Mouse (Mus musculus): Measurements from ENCODE around the gene Lat.

Gene Lat

DNA sequence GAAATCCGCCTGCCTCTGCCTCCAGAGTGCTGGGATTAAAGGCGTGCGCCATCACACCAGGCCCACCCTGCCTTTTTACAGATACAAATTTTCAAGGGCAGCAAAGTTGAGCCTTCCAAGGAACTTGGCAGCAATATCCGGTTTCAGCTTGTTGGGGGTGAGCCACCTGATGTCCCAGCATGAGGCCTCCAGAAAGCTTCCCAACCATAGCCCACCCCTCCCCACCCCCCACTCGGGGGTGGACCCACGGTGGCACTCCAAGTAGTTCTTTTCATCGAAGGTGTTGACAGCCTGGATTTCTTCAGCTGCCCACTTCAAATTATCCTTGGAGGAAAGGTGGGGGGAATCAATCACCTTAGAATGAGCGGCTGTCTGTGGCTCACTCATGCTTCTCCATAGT, 30.5 kb downstream of the Lat start:
- in situ Hi-C loops (cut with MboI, MseI): loop anchor here (5.0 kb wide), 1 partner anchor 33 kb away; no protein-coding TSS in a partner anchor

- in situ Hi-C loops (cut with MboI, MseI): loop anchor here (5.0 kb wide), 1 partner anchor 37 kb away; no protein-coding TSS in a partner anchor
These were observed 33.8 kb downstream of the Lat start for GRCm38 (mm10) chr7:126335556-126335955.

DNA sequence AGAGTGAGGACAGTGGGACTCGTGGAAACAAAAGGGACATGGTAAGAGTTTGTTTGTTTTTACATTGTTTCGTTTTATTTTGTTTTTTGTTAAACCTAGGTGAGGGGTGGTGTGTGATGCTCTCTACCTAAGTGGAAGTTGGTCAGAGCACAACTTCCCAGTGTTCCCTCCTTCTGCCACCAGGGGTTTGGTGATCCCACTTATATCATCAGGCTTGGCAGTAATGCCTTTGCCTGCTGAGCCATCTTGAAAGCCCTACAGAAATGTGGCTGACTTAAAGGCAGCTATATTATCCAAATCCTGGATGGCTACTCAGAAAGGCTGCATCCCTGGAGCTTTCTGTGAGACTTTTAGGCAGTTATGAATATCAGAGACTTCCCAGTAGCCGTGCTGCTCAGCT, 36.7 kb downstream of the Lat start:
- in situ Hi-C loops (cut with MboI, MseI): no loop called here

DNA sequence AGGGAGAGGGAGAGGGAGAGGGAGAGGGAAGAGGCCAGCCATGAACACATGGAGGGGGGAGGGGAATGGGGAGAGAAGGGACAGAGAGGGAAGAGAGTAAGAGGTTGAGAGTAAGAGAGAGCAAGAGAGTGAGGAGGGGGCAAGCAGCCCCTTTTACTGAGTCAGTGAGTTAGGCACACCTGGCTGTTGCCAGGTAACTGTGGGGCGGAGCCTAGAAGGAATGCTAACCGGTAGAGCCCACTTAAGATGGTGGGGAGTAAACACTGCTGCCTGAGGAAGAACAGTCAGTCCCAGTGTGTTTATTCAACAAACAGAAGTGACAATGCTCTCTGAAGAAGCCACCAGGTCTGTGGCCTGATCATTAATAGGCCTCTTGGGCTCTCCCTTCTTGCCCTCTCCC, 38.7 kb downstream of the Lat start:
- in situ Hi-C loops (cut with MboI, MseI): no loop called here

- in situ Hi-C loops (cut with MboI, MseI): loop anchor here (10.0 kb wide), 1 partner anchor 195 kb away; no protein-coding TSS in a partner anchor
These were observed 39.3 kb downstream of the Lat start for GRCm38 (mm10) chr7:126329907-126330645.

DNA sequence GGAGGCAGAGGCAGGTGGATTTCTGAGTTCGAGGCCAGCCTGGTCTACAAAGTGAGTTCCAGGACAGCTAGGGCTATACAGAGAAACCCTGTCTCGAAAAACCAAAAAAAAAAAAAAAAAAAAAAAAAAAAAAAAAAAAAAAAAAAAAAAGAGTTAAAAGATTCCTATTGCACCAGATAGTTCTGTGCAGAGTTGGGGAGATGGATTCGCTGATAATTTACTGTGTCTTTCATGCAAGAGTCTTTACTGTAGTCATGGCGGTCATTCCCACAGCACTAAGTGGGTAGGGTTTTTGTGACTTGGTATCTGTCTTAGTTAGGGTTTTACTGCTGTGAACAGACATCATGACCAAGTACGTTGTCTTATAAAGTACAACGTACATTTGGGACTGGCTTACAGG, 40.5 kb downstream of the Lat start:
- in situ Hi-C loops (cut with MboI, MseI): loop anchor here (10.0 kb wide), 1 partner anchor 196 kb away; no protein-coding TSS in a partner anchor

GRCm38 (mm10) chr7:126325576-126326273, 43.6 kb downstream of the Lat start:
- in situ Hi-C loops (cut with MboI, MseI): loop anchor here (10.0 kb wide), 1 partner anchor 199 kb away; no protein-coding TSS in a partner anchor

- in situ Hi-C loops (cut with MboI, MseI): loop anchor here (10.0 kb wide), 1 partner anchor 200 kb away; no protein-coding TSS in a partner anchor
These were observed 44.6 kb downstream of the Lat start for GRCm38 (mm10) chr7:126324791-126325190.

DNA sequence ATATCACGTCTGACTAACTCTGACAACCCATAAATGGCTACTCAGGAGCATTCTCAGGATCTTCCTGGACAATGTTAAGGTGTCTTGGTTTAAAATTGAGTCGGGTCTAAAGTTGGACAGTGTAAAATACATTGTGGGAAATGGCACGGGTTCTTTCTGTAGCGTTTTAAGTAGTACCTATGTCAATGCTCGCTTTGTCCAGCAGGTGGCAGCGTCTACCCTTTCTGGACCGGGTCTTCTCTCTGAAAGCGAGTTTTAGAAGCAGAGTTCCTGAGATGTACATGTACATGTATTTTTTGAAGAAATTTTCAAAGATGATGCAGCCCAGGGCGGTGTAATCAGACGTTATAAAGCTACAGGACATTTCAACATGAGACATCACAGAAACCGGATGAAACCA, 45.6 kb downstream of the Lat start:
- in situ Hi-C loops (cut with MboI, MseI): loop anchor here (10.0 kb wide), 1 partner anchor 201 kb away; no protein-coding TSS in a partner anchor

DNA sequence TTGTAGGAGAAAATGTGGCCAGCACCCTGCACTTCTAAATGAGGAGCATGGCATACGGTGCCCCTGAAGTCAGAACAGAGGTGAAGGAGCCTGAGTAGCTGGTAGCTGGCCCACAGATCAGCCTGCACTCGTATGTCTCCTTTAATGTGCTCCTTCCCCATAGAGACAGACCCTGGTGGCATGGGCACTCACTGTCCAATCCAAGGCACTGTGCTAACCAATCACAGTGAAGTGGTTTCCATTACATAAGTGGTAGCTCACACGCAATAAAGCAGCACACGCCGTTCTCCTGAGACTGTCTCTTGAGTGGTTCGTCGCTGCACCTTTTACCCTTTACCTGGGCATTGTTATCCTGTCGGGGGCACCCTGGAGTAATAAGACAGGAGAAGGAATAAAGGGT, 55.1 kb downstream of the Lat start:
- in situ Hi-C loops (cut with MboI, MseI): no loop called here
